In genomic region chr9:87254903-87255695, GRCm38 (mm10) we compare ENCODE assay signal across 7 mouse cellular contexts. TPM values are rescaled to one million over a fixed set of nuclear protein-coding genes. Genes with fewer than 3 reads are reported as not detected.
DNase-seq lines count a peak whose midpoint lies in the region; ATAC-seq and TF ChIP-seq lines count a peak whose summit lies in the region.

TSS of gene Cep162 (minus strand) at chr9:87255536.

- DNase-seq in adrenal gland, postnatal 10 days, result peak; percentile 88
- DNase-seq in embryonic facial prominence, embryonic 10.5 days (ENCODE audit: low spot score), result peak; percentile 92
- DNase-seq in gonadal fat pad, adult 2 months (ENCODE audit: low read depth), result peak; percentile 65
- peak; percentile 87 for DNase-seq in left cerebral cortex, postnatal 4 days

- H3K4me3 ChIP-seq in embryonic facial prominence, embryonic 10.5 days, result peak within 1 kb of the TSS; percentile 75
- H3K4me3 ChIP-seq in intestine, postnatal 0 days (ENCODE audit: low read depth, low read length), result peak within 1 kb of the TSS; percentile 92
- peak within 1 kb of the TSS; percentile 68 for H3K4me3 ChIP-seq in midbrain, embryonic 12.5 days
- peak within 1 kb of the TSS; percentile 93 for H3K4me3 ChIP-seq in small intestine, adult 2 months (ENCODE audit: low read depth, low read length)

- peak within 1 kb of the TSS; percentile 86 for H3K27ac ChIP-seq in embryonic facial prominence, embryonic 10.5 days (replicated peaks)
- peak within 1 kb of the TSS; percentile 66 for H3K27ac ChIP-seq in intestine, postnatal 0 days (ENCODE audit: low read depth, low read length)
- H3K27ac ChIP-seq in midbrain, embryonic 12.5 days (replicated peaks), result peak within 1 kb of the TSS; percentile 91
- H3K27ac ChIP-seq in small intestine, adult 2 months (ENCODE audit: insufficient read depth, low read depth, low read length), result peak within 1 kb of the TSS; percentile 60; the same call in 1 of the 2 replicates

- intact Hi-C loops in left cerebral cortex, postnatal 4 days (cut with DNase I), result loop anchor here (5.0 kb wide), 1 partner anchor 972 kb away; no protein-coding TSS in a partner anchor

- peak; percentile 98 for ATAC-seq in intestine, postnatal 0 days
- peak; percentile 98 for ATAC-seq in midbrain, embryonic 12.5 days (ENCODE audit: low FRiP score, low read depth)

- H3K9me3 ChIP-seq in embryonic facial prominence, embryonic 10.5 days, result no peaks in the 10 kb centered on the region
- no peaks in the 10 kb centered on the region for H3K9me3 ChIP-seq in intestine, postnatal 0 days (ENCODE audit: control insufficient read depth)
- H3K9me3 ChIP-seq in midbrain, embryonic 12.5 days, result no peaks in the 10 kb centered on the region

- WGBS in embryonic facial prominence, embryonic 10.5 days, result under 1% methylated on average over 41 of the region's 41 CpGs
- WGBS in intestine, postnatal 0 days, result under 1% methylated on average over 41 of the region's 41 CpGs
- WGBS in midbrain, embryonic 12.5 days, result 1% methylated on average over 41 of the region's 41 CpGs
- under 1% methylated on average over 41 of the region's 41 CpGs for WGBS in small intestine, adult 2 months

- no peak for TF ChIP-seq CTCF in intestine, postnatal 0 days (IDR thresholded peaks at IDR 0.05; ENCODE audit: low read depth)
- TF ChIP-seq CTCF in small intestine, adult 2 months (IDR thresholded peaks at IDR 0.05; ENCODE audit: extremely low read depth, insufficient read length, insufficient replicate concordance, low read depth, low read length), result no peak

- H3K4me1 ChIP-seq in embryonic facial prominence, embryonic 10.5 days, result peaks cover 11% of the 10 kb centered on the region
- H3K4me1 ChIP-seq in intestine, postnatal 0 days (replicated peaks; ENCODE audit: control insufficient read depth, insufficient read depth, low read length), result no peaks in the 10 kb centered on the region
- peaks cover 7% of the 10 kb centered on the region for H3K4me1 ChIP-seq in midbrain, embryonic 12.5 days
- H3K4me1 ChIP-seq in small intestine, adult 2 months (ENCODE audit: control insufficient read depth, insufficient read depth, insufficient read length, low read length), result no peaks in the 10 kb centered on the region

- peak within 1 kb of the TSS; percentile 71 for H3K9ac ChIP-seq in intestine, postnatal 0 days (ENCODE audit: low read depth, low read length)
- peak within 1 kb of the TSS; percentile 61 for H3K9ac ChIP-seq in midbrain, embryonic 12.5 days (replicated peaks)

- no peaks in the 10 kb centered on the region for H3K36me3 ChIP-seq in embryonic facial prominence, embryonic 10.5 days (replicated peaks)
- H3K36me3 ChIP-seq in intestine, postnatal 0 days (ENCODE audit: control insufficient read depth, insufficient read depth), result no peaks in the 10 kb centered on the region; the same call in 1 of the 2 replicates
- no peaks in the 10 kb centered on the region for H3K36me3 ChIP-seq in midbrain, embryonic 12.5 days
- H3K36me3 ChIP-seq in small intestine, adult 2 months (ENCODE audit: control insufficient read depth, insufficient read depth, low read length), result no peaks in the 10 kb centered on the region

- TF ChIP-seq POLR2A in small intestine, adult 2 months (IDR thresholded peaks at IDR 0.05; ENCODE audit: low read depth, low read length), result no peak; the same call in 1 of the 2 replicates

- H3K27me3 ChIP-seq in embryonic facial prominence, embryonic 10.5 days (replicated peaks; ENCODE audit: low read depth, poor library complexity, severe bottlenecking), result no peaks in the 10 kb centered on the region
- H3K27me3 ChIP-seq in intestine, postnatal 0 days (replicated peaks; ENCODE audit: control insufficient read depth, insufficient read depth, low read length), result no peaks in the 10 kb centered on the region
- H3K27me3 ChIP-seq in midbrain, embryonic 12.5 days, result no peaks in the 10 kb centered on the region
- no peaks in the 10 kb centered on the region for H3K27me3 ChIP-seq in small intestine, adult 2 months (ENCODE audit: control insufficient read depth, insufficient read depth, low read length)

- H3K4me2 ChIP-seq in intestine, postnatal 0 days (replicated peaks; ENCODE audit: low read depth), result peak within 1 kb of the TSS; percentile 91
- peak within 1 kb of the TSS; percentile 71 for H3K4me2 ChIP-seq in midbrain, embryonic 12.5 days (replicated peaks)

RNA-seq across cellular contexts. Expression of gene Cep162, which starts in this region (rescaled TPM):
- 1 to 10 TPM; 3.8 to 7.2 TPM for total RNA-seq in adrenal gland, postnatal 10 days (2021)
- 9.1 and 11.2 TPM in 2 replicates for polyA plus RNA-seq in embryonic facial prominence, embryonic 10.5 days (2016; fragmentation: Nextera tagmentation; extraction: Ambion mirVana)
- polyA plus RNA-seq in gonadal fat pad, adult 2 months (2012; rRNA removed), result 1.9 and 2.0 TPM in 2 replicates
- polyA plus RNA-seq in intestine, postnatal 0 days (2015; fragmentation: Nextera tagmentation; extraction: Ambion mirVana), result 1.8 and 2.2 TPM in 2 replicates
- total RNA-seq in left cerebral cortex, postnatal 4 days (2021), result 10 to 100 TPM; 12.6 to 13.6 TPM
- 10.7 and 12.3 TPM in 2 replicates for polyA plus RNA-seq in midbrain, embryonic 12.5 days (2016; fragmentation: Nextera tagmentation; extraction: Ambion mirVana)
- 0.28 and 0.77 TPM in 2 replicates for polyA plus RNA-seq in small intestine, adult 2 months (2012; rRNA removed)

Comparison
In these comparisons a context has a peak if more than half of its experiments do, and no peak if none do; other contexts are left out.
1. Peak in every context shown above with its lines: DNase-seq, ATAC-seq, H3K4me3 ChIP-seq and H3K27ac ChIP-seq.